Mouse (Mus musculus): ENCODE results near the gene Caskin2.

- TF ChIP-seq CTCF (IDR thresholded peaks at IDR 0.05; ENCODE audit: insufficient read depth, low read depth, low read length) (no peak), POLR2A (IDR thresholded peaks at IDR 0.05; ENCODE audit: insufficient read depth, low read depth, low read length) (no peak)
These were observed 13.0 kb upstream of the Caskin2 start for GRCm38 (mm10) chr11:115826487-115826886.

All from olfactory bulb, adult 2 months (tissue).